Mouse (Mus musculus) bone marrow macrophage, adult 2 months (primary cell): ENCODE data around the gene Irf2.

ENCODE experiments used
- CTCF ChIP-seq: IDR thresholded peaks from 2 replicates; pipeline ENCODE4 v1.5.1; 2012; ENCODE audit warnings: low read depth, mild to moderate bottlenecking, low read length, moderate library complexity
- POLR2A ChIP-seq: IDR thresholded peaks from 2 replicates; pipeline ENCODE4 v1.6.1; 2012; ENCODE audit warnings: mild to moderate bottlenecking, low read depth, low read length, borderline replicate concordance

- no peak for TF ChIP-seq CTCF
- no peak for TF ChIP-seq POLR2A
These were observed 156.5 kb downstream of the Irf2 start for GRCm38 (mm10) chr8:46896005-46896404.
